Mouse (Mus musculus) limb, embryonic 13.5 days (tissue): ENCODE measurements around the gene Schip1. TPM values are rescaled to one million over a fixed set of nuclear protein-coding genes. Genes with fewer than 3 reads are reported as not detected.
A peak's percentile ranks its signal among the peaks of the same experiment; 100 is the strongest.

Experiments
- ATAC-seq: fragments of 200-750 bp; cut with Nextera tagmentation; 2 replicates; pipeline ENCODE4 v1.8.0; 2017; ENCODE audit warnings: low read depth, moderate number of reproducible peaks, moderate TSS enrichment; ENCODE audit not compliant: low FRiP score
- H3K27ac ChIP-seq: fragments of 300-500 bp; sonication (generic); 2 replicates; pipeline ENCODE4 v1.5.1; 2015; ENCODE audit warnings: inconsistent platforms, mild to moderate bottlenecking, moderate library complexity
- H3K27me3 ChIP-seq: fragments of 300-500 bp; sonication (generic); 2 replicates; pipeline ENCODE4 v1.6.1; 2015; ENCODE audit warnings: mild to moderate bottlenecking, inconsistent platforms
- H3K36me3 ChIP-seq: fragments of 300-500 bp; sonication (generic); 2 replicates; pipeline ENCODE4 v1.6.1; 2015; ENCODE audit warnings: inconsistent platforms, mild to moderate bottlenecking, moderate library complexity
- H3K4me1 ChIP-seq: fragments of 300-500 bp; sonication (generic); 2 replicates; pipeline ENCODE4 v1.6.1; 2015; ENCODE audit warnings: inconsistent platforms
- H3K4me2 ChIP-seq: fragments of 300-500 bp; sonication (generic); replicated peaks from 2 replicates; pipeline ENCODE4 v1.6.1; 2015; ENCODE audit warnings: inconsistent platforms, mild to moderate bottlenecking, moderate library complexity
- H3K4me3 ChIP-seq: fragments of 300-500 bp; sonication (generic); 2 replicates; pipeline ENCODE4 v1.5.1; 2015; ENCODE audit warnings: moderate library complexity, mild to moderate bottlenecking, inconsistent platforms
- H3K9ac ChIP-seq: fragments of 300-500 bp; sonication (generic); 2 replicates; pipeline ENCODE4 v1.6.1; 2015; ENCODE audit warnings: mild to moderate bottlenecking, inconsistent platforms
- H3K9me3 ChIP-seq: fragments of 300-500 bp; sonication (generic); 2 replicates; pipeline ENCODE4 v1.6.1; 2016; ENCODE audit warnings: inconsistent platforms
- WGBS: fragments of 180-500 bp; shearing (Covaris S2); methylation state at CpG from one replicate; pipeline ENCODE4 v1.1.7; 2015; 5-methylcytosine and 5-hydroxymethylcytosine counted together
- polyA plus RNA-seq: library from polyadenylated mRNA; unstranded; fragments of >200 nt; fragmentation: Nextera tagmentation; extraction: Ambion mirVana; gene quantifications from 2 replicates; pipeline ENCODE4 v1.2.1, GENCODE M21; 2015

Schip1 gene
- 20.9 and 21.4 TPM in 2 replicates for polyA plus RNA-seq

- Histone ChIP-seq H3K4me2 (no peak within 1 kb of the TSS), H3K4me3 (no peak within 1 kb of the TSS), H3K36me3 (no peaks in the 10 kb centered on the region), H3K27me3 (peaks cover 25% of the 10 kb centered on the region), H3K9ac (no peak within 1 kb of the TSS), H3K9me3 (no peaks in the 10 kb centered on the region), H3K4me1 (no peaks in the 10 kb centered on the region), H3K27ac (no peak within 1 kb of the TSS)
- ATAC-seq: no peak
- 28% methylated on average over 12 of the region's 12 CpGs for WGBS
Measured at GRCm38 (mm10) chr3:68064731-68065130, at the start of gene Schip1. Gene Schip1, plus strand, starts transcription at chr3:68064802.

GRCm38 (mm10) chr3:68015786-68016185 lies 48.8 kb upstream of the Schip1 start:
- Histone ChIP-seq H3K9me3 (no peaks in the 10 kb centered on the region), H3K9ac (no peak overlapping the region), H3K4me2 (no peak overlapping the region), H3K36me3 (no peaks in the 10 kb centered on the region), H3K27ac (no peak overlapping the region), H3K27me3 (no peaks in the 10 kb centered on the region), H3K4me1 (no peaks in the 10 kb centered on the region), H3K4me3 (no peak overlapping the region)
- WGBS: 47% methylated on average over 1 of the region's 1 CpGs
- no peak for ATAC-seq

- ATAC-seq: no peak
- Histone ChIP-seq H3K4me3 (no peak overlapping the region), H3K9me3 (no peaks in the 10 kb centered on the region), H3K27me3 (no peaks in the 10 kb centered on the region), H3K9ac (no peak overlapping the region), H3K27ac (no peak overlapping the region), H3K36me3 (no peaks in the 10 kb centered on the region), H3K4me2 (no peak overlapping the region), H3K4me1 (no peaks in the 10 kb centered on the region)
- 68% methylated on average over 4 of the region's 4 CpGs for WGBS
Measured at GRCm38 (mm10) chr3:68019401-68019800, 45.2 kb upstream of the Schip1 start.

- Histone ChIP-seq H3K27ac (no peak overlapping the region), H3K9ac (no peak overlapping the region), H3K4me3 (no peak overlapping the region), H3K4me2 (no peak overlapping the region), H3K4me1 (peaks cover 8% of the 10 kb centered on the region), H3K36me3 (no peaks in the 10 kb centered on the region), H3K27me3 (0 out of 2 replicates have a peak, but pooled peaks cover 4% of the 10 kb centered on the region), H3K9me3 (no peaks in the 10 kb centered on the region)
- ATAC-seq: no peak
- WGBS: 30% methylated on average over 3 of the region's 3 CpGs
Measured at GRCm38 (mm10) chr3:68036097-68036496, 28.5 kb upstream of the Schip1 start.

- no peak overlapping the region for H3K4me3 ChIP-seq
- no peak for ATAC-seq
- H3K27me3 ChIP-seq: peaks cover 26% of the 10 kb centered on the region
- H3K4me2 ChIP-seq: no peak overlapping the region
- no peaks in the 10 kb centered on the region for H3K4me1 ChIP-seq
- 92% methylated on average over 2 of the region's 2 CpGs for WGBS
- H3K36me3 ChIP-seq: no peaks in the 10 kb centered on the region
- no peak overlapping the region for H3K9ac ChIP-seq
- H3K9me3 ChIP-seq: no peaks in the 10 kb centered on the region
- H3K27ac ChIP-seq: no peak overlapping the region
Measured at GRCm38 (mm10) chr3:68042951-68043350, 21.7 kb upstream of the Schip1 start.

GRCm38 (mm10) chr3:68045475-68046416 lies 18.9 kb upstream of the Schip1 start:
- 49% methylated on average over 9 of the region's 9 CpGs for WGBS
- ATAC-seq: no peak

GRCm38 (mm10) chr3:68053538-68053937 lies 11.1 kb upstream of the Schip1 start:
- Histone ChIP-seq H3K9ac (no peak overlapping the region), H3K36me3 (no peaks in the 10 kb centered on the region), H3K4me1 (no peaks in the 10 kb centered on the region), H3K9me3 (no peaks in the 10 kb centered on the region), H3K27me3 (peaks cover 27% of the 10 kb centered on the region), H3K27ac (no peak overlapping the region), H3K4me3 (no peak overlapping the region), H3K4me2 (no peak overlapping the region)
- no peak for ATAC-seq
- WGBS: 45% methylated on average over 2 of the region's 2 CpGs

More at GRCm38 (mm10) chr3:68045475-68046416, 18.9 kb upstream of the Schip1 start:
- Histone ChIP-seq H3K9me3 (no peaks in the 10 kb centered on the region), H3K36me3 (no peaks in the 10 kb centered on the region), H3K27me3 (peaks cover 29% of the 10 kb centered on the region), H3K9ac (no peak overlapping the region), H3K4me1 (no peaks in the 10 kb centered on the region), H3K4me3 (no peak overlapping the region), H3K4me2 (no peak overlapping the region), H3K27ac (no peak overlapping the region)

- Histone ChIP-seq H3K27ac (no peak overlapping the region), H3K36me3 (no peaks in the 10 kb centered on the region), H3K9me3 (no peaks in the 10 kb centered on the region), H3K4me3 (no peak overlapping the region), H3K4me2 (no peak overlapping the region), H3K9ac (peak overlapping the region; percentile 13; the same call in 1 of the 2 replicates), H3K4me1 (no peaks in the 10 kb centered on the region), H3K27me3 (peaks cover 29% of the 10 kb centered on the region)
- WGBS: 63% methylated on average over 13 of the region's 13 CpGs
- no peak for ATAC-seq
Measured at GRCm38 (mm10) chr3:68055071-68055470, 9.5 kb upstream of the Schip1 start.

- Histone ChIP-seq H3K9ac (no peak overlapping the region), H3K27me3 (peaks cover 33% of the 10 kb centered on the region), H3K4me3 (peak overlapping the region; percentile 16), H3K4me1 (no peaks in the 10 kb centered on the region), H3K9me3 (no peaks in the 10 kb centered on the region), H3K36me3 (no peaks in the 10 kb centered on the region), H3K27ac (no peak overlapping the region), H3K4me2 (peak overlapping the region; percentile 37)
- no peak for ATAC-seq
- 54% methylated on average over 23 of the region's 23 CpGs for WGBS
Measured at GRCm38 (mm10) chr3:68056373-68057275, 8.0 kb upstream of the Schip1 start.

- H3K36me3 ChIP-seq: no peaks in the 10 kb centered on the region
- H3K27me3 ChIP-seq: peaks cover 38% of the 10 kb centered on the region
- H3K4me3 ChIP-seq: no peak overlapping the region
- no peak overlapping the region for H3K27ac ChIP-seq
- H3K9me3 ChIP-seq: no peaks in the 10 kb centered on the region
- no peak overlapping the region for H3K9ac ChIP-seq
- 45% methylated on average over 2 of the region's 2 CpGs for WGBS
- ATAC-seq: no peak
- no peaks in the 10 kb centered on the region for H3K4me1 ChIP-seq
- H3K4me2 ChIP-seq: no peak overlapping the region
Measured at GRCm38 (mm10) chr3:68059162-68059800, 5.3 kb upstream of the Schip1 start.

GRCm38 (mm10) chr3:68071395-68072386 lies 7.1 kb downstream of the Schip1 start:
- H3K27ac ChIP-seq: no peak overlapping the region
- H3K9me3 ChIP-seq: no peaks in the 10 kb centered on the region
- no peak overlapping the region for H3K4me2 ChIP-seq
- H3K9ac ChIP-seq: no peak overlapping the region
- 57% methylated on average over 9 of the region's 9 CpGs for WGBS
- H3K4me1 ChIP-seq: peaks cover 4% of the 10 kb centered on the region; the same call in 1 of the 2 replicates
- no peaks in the 10 kb centered on the region for H3K36me3 ChIP-seq
- no peak overlapping the region for H3K4me3 ChIP-seq
- ATAC-seq: peak; percentile 24; the same call in 1 of the 2 replicates
- peaks cover 23% of the 10 kb centered on the region for H3K27me3 ChIP-seq
